Mouse (Mus musculus): ENCODE data around the gene Fstl1. TPM values are rescaled to one million over a fixed set of nuclear protein-coding genes. Genes with fewer than 3 reads are reported as not detected.
A peak's percentile ranks its signal among the peaks of the same experiment; 100 is the strongest.

Gene Fstl1
- polyA plus RNA-seq, 1 experiment from 2014 or later, result 327 TPM

GRCm38 (mm10) chr16:37860213-37860612, 83.5 kb downstream of the Fstl1 start:
- Histone ChIP-seq H3K9ac (no peak overlapping the region), H3K4me2 (no peak overlapping the region), H3K36me3 (no peaks in the 10 kb centered on the region), H3K27me3 (replicated peaks) (no peaks in the 10 kb centered on the region), H3K4me3 (replicated peaks) (no peak overlapping the region), H3K4me1 (no peaks in the 10 kb centered on the region), H3K9me3 (no peaks in the 10 kb centered on the region), H3K27ac (no peak overlapping the region)
- 83% methylated on average over 7 of the region's 7 CpGs for WGBS
- ATAC-seq (ENCODE audit: insufficient read depth, low FRiP score, low read depth), result no peak

GRCm38 (mm10) chr16:37861029-37861428, 84.4 kb downstream of the Fstl1 start, which contains the start of gene Gm36028:
Gene Gm36028, minus strand, starts transcription at chr16:37861146.
- Histone ChIP-seq H3K27me3 (replicated peaks) (no peaks in the 10 kb centered on the region), H3K36me3 (no peaks in the 10 kb centered on the region), H3K9ac (no peak within 1 kb of the TSS), H3K9me3 (no peaks in the 10 kb centered on the region), H3K4me2 (no peak within 1 kb of the TSS), H3K27ac (no peak within 1 kb of the TSS), H3K4me1 (no peaks in the 10 kb centered on the region), H3K4me3 (replicated peaks) (no peak within 1 kb of the TSS)
- 68% methylated on average over 7 of the region's 7 CpGs for WGBS
- no peak for ATAC-seq (ENCODE audit: insufficient read depth, low FRiP score, low read depth)

- Histone ChIP-seq H3K27me3 (replicated peaks) (no peaks in the 10 kb centered on the region), H3K36me3 (no peaks in the 10 kb centered on the region), H3K4me3 (replicated peaks) (no peak overlapping the region), H3K9ac (no peak overlapping the region), H3K27ac (no peak overlapping the region), H3K4me1 (no peaks in the 10 kb centered on the region), H3K4me2 (no peak overlapping the region), H3K9me3 (no peaks in the 10 kb centered on the region)
- 74% methylated on average over 3 of the region's 3 CpGs for WGBS
- no peak for ATAC-seq (ENCODE audit: insufficient read depth, low FRiP score, low read depth)
Observed at GRCm38 (mm10) chr16:37863876-37864275, 87.2 kb downstream of the Fstl1 start.

- no peak for ATAC-seq (ENCODE audit: insufficient read depth, low FRiP score, low read depth)
- 82% methylated on average over 9 of the region's 9 CpGs for WGBS
- no peaks in the 10 kb centered on the region for H3K9me3 ChIP-seq
Observed at GRCm38 (mm10) chr16:37865841-37866240, 89.2 kb downstream of the Fstl1 start.

GRCm38 (mm10) chr16:37867791-37868505, 91.3 kb downstream of the Fstl1 start, which contains the start of gene Lrrc58:
Gene Lrrc58, plus strand, starts transcription at chr16:37868389.
- ATAC-seq (ENCODE audit: insufficient read depth, low FRiP score, low read depth), result peak; percentile 92
- peaks cover 16% of the 10 kb centered on the region for H3K4me1 ChIP-seq
- peak within 1 kb of the TSS; percentile 99 for H3K4me3 ChIP-seq (replicated peaks)
- peak within 1 kb of the TSS; percentile 64 for H3K4me2 ChIP-seq
- H3K9ac ChIP-seq, result peak within 1 kb of the TSS; percentile 77
- under 1% methylated on average over 56 of the region's 86 CpGs for WGBS
- no peaks in the 10 kb centered on the region for H3K9me3 ChIP-seq
- H3K27me3 ChIP-seq (replicated peaks), result no peaks in the 10 kb centered on the region
- H3K27ac ChIP-seq, result peak within 1 kb of the TSS; percentile 98
- H3K36me3 ChIP-seq, result 0 out of 2 replicates have a peak, but pooled peaks cover 2% of the 10 kb centered on the region

More at GRCm38 (mm10) chr16:37865841-37866240, 89.2 kb downstream of the Fstl1 start:
- no peak overlapping the region for H3K27ac ChIP-seq
- H3K4me3 ChIP-seq (replicated peaks), result no peak overlapping the region
- H3K36me3 ChIP-seq, result 0 out of 2 replicates have a peak, but pooled peaks cover 2% of the 10 kb centered on the region
- H3K4me1 ChIP-seq, result peaks cover 10% of the 10 kb centered on the region
- H3K9ac ChIP-seq, result no peak overlapping the region
- no peak overlapping the region for H3K4me2 ChIP-seq
- no peaks in the 10 kb centered on the region for H3K27me3 ChIP-seq (replicated peaks)

GRCm38 (mm10) chr16:37868506-37869469, 92.1 kb downstream of the Fstl1 start:
- Histone ChIP-seq H3K4me1 (peaks cover 16% of the 10 kb centered on the region), H3K27me3 (replicated peaks) (no peaks in the 10 kb centered on the region), H3K27ac (peak overlapping the region; percentile 98), H3K4me2 (peak overlapping the region; percentile 64), H3K9me3 (no peaks in the 10 kb centered on the region), H3K36me3 (0 out of 2 replicates have a peak, but pooled peaks cover 2% of the 10 kb centered on the region), H3K9ac (peak overlapping the region; percentile 77), H3K4me3 (replicated peaks) (peak overlapping the region; percentile 99)
- ATAC-seq (ENCODE audit: insufficient read depth, low FRiP score, low read depth), result peak; percentile 65
- WGBS, result under 1% methylated on average over 86 of the region's 87 CpGs

GRCm38 (mm10) chr16:37869470-37870231, 93.0 kb downstream of the Fstl1 start:
- WGBS, result 20% methylated on average over 4 of the region's 4 CpGs
- Histone ChIP-seq H3K9ac (peak overlapping the region; percentile 77), H3K27ac (peak overlapping the region; percentile 98), H3K9me3 (no peaks in the 10 kb centered on the region), H3K4me3 (replicated peaks) (peak overlapping the region; percentile 99), H3K4me1 (peaks cover 16% of the 10 kb centered on the region), H3K27me3 (replicated peaks) (no peaks in the 10 kb centered on the region), H3K4me2 (peak overlapping the region; percentile 64), H3K36me3 (0 out of 2 replicates have a peak, but pooled peaks cover 2% of the 10 kb centered on the region)
- ATAC-seq (ENCODE audit: insufficient read depth, low FRiP score, low read depth), result no peak

- H3K9ac ChIP-seq, result no peak overlapping the region
- no peak overlapping the region for H3K27ac ChIP-seq
- H3K4me3 ChIP-seq (replicated peaks), result no peak overlapping the region
- H3K36me3 ChIP-seq, result 0 out of 2 replicates have a peak, but pooled peaks cover 2% of the 10 kb centered on the region
- 70% methylated on average over 4 of the region's 4 CpGs for WGBS
- peak overlapping the region; percentile 11; the same call in 1 of the 2 replicates for H3K4me2 ChIP-seq
- H3K27me3 ChIP-seq (replicated peaks), result no peaks in the 10 kb centered on the region
- H3K9me3 ChIP-seq, result no peaks in the 10 kb centered on the region
- H3K4me1 ChIP-seq, result peaks cover 16% of the 10 kb centered on the region
- ATAC-seq (ENCODE audit: insufficient read depth, low FRiP score, low read depth), result no peak
Observed at GRCm38 (mm10) chr16:37871112-37871715, 94.5 kb downstream of the Fstl1 start.

GRCm38 (mm10) chr16:37874501-37875235, 98.0 kb downstream of the Fstl1 start:
- Histone ChIP-seq H3K4me3 (replicated peaks) (no peak overlapping the region), H3K4me2 (no peak overlapping the region), H3K9ac (no peak overlapping the region), H3K4me1 (peaks cover 15% of the 10 kb centered on the region), H3K9me3 (no peaks in the 10 kb centered on the region), H3K36me3 (0 out of 2 replicates have a peak, but pooled peaks cover 2% of the 10 kb centered on the region), H3K27ac (no peak overlapping the region), H3K27me3 (replicated peaks) (no peaks in the 10 kb centered on the region)
- ATAC-seq (ENCODE audit: insufficient read depth, low FRiP score, low read depth), result no peak
- 89% methylated on average over 4 of the region's 4 CpGs for WGBS

- Histone ChIP-seq H3K4me2 (no peak overlapping the region), H3K27me3 (replicated peaks) (no peaks in the 10 kb centered on the region), H3K9ac (no peak overlapping the region), H3K27ac (no peak overlapping the region), H3K36me3 (peaks cover 9% of the 10 kb centered on the region), H3K4me3 (replicated peaks) (no peak overlapping the region), H3K4me1 (no peaks in the 10 kb centered on the region), H3K9me3 (no peaks in the 10 kb centered on the region)
- WGBS, result 92% methylated on average over 3 of the region's 3 CpGs
- ATAC-seq (ENCODE audit: insufficient read depth, low FRiP score, low read depth), result no peak
Observed at GRCm38 (mm10) chr16:37877406-37877805, 100.7 kb downstream of the Fstl1 start.

Data from stomach, embryonic 15.5 days (tissue).